Mouse (Mus musculus) ES-Bruce4 (cell line): ENCODE results near the gene Map4. TPM values are rescaled to one million over a fixed set of nuclear protein-coding genes. Genes with fewer than 3 reads are reported as not detected.

Source experiments
- H3K27ac ChIP-seq: 2 replicates; pipeline ENCODE4 v1.5.1; 2012; ENCODE audit warnings: low read length, inconsistent platforms; ENCODE audit not compliant: insufficient read depth
- H3K27me3 ChIP-seq: 2 replicates; pipeline ENCODE4 v1.6.1; 2012; ENCODE audit warnings: mild to moderate bottlenecking, low read length, inconsistent platforms; ENCODE audit not compliant: control insufficient read depth, poor library complexity, insufficient read depth, severe bottlenecking
- H3K36me3 ChIP-seq: 2 replicates; pipeline ENCODE4 v1.6.1; 2012; ENCODE audit warnings: inconsistent platforms, mild to moderate bottlenecking, low read length, moderate library complexity; ENCODE audit not compliant: control insufficient read depth, poor library complexity, insufficient read depth, severe bottlenecking
- H3K4me1 ChIP-seq: one replicate; pipeline ENCODE4 v1.8.1; 2011; ENCODE audit warnings: low read length; ENCODE audit not compliant: control insufficient read depth, insufficient read depth
- H3K4me3 ChIP-seq: 2 replicates; pipeline ENCODE4 v1.5.1; 2011; ENCODE audit warnings: low read depth, mild to moderate bottlenecking, low read length
- H3K9ac ChIP-seq: 2 replicates; pipeline ENCODE4 v1.6.1; 2012; ENCODE audit warnings: low read depth, mild to moderate bottlenecking, inconsistent platforms; ENCODE audit not compliant: poor library complexity, severe bottlenecking
- H3K9me3 ChIP-seq: replicated peaks from 2 replicates; pipeline ENCODE4 v1.6.1; 2012; ENCODE audit warnings: mild to moderate bottlenecking, low read length, inconsistent platforms; ENCODE audit not compliant: control insufficient read depth, poor library complexity, insufficient read depth, severe bottlenecking
- CTCF ChIP-seq: IDR thresholded peaks from one replicate; pipeline ENCODE4 v1.8.1; 2011; ENCODE audit warnings: low read depth, low read length
- EP300 ChIP-seq: IDR thresholded peaks from 2 replicates; pipeline ENCODE4 v1.6.1; 2011; ENCODE audit warnings: low read depth, low read length; ENCODE audit not compliant: insufficient read depth
- POLR2A ChIP-seq: IDR thresholded peaks from one replicate; pipeline ENCODE4 v1.8.1; 2011; ENCODE audit warnings: low read length; ENCODE audit not compliant: insufficient read depth
- polyA plus RNA-seq: library from polyadenylated mRNA; stranded (reverse); fragments of >200 nt; gene quantifications from 2 replicates; pipeline ENCODE4 v1.2.4, GENCODE M21; 2011; ENCODE audit warnings: low read depth; ENCODE audit not compliant: missing spikeins, insufficient read depth, insufficient read length

Gene Map4
- polyA plus RNA-seq, 1 experiment: 161 TPM

DNA sequence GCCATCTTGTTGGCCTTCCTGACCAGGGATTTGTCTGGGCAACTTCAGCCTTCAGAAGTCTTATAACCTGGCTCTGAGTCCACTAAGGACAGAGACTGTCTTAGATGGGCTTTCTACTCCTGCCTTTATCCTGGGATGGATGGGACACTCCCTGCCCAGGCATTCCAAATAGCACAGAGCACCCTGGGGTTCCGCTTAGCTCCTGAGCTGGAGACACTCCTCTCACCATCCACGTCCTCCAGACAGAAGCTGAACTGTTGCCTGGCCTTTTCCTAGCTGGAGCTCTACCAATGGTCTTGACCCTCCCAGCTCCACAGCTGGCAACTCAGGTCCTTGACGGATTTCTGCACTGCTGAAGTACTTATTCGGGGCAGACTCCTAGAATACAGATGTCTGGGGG lies 29.0 kb upstream of the Map4 start:
- peak overlapping the region; percentile 49 for H3K27ac ChIP-seq
- H3K27me3 ChIP-seq: no peaks in the 10 kb centered on the region
- no peak overlapping the region for H3K4me3 ChIP-seq
- H3K36me3 ChIP-seq: no peaks in the 10 kb centered on the region
- H3K9me3 ChIP-seq: no peaks in the 10 kb centered on the region
- TF ChIP-seq EP300: peak; percentile 22; the same call in 1 of the 2 replicates
- TF ChIP-seq POLR2A: no peak
- TF ChIP-seq CTCF: no peak
- H3K9ac ChIP-seq: 0 out of 2 replicates have a peak overlapping the region, but pooled peaks have one; percentile 0
- peaks cover 10% of the 10 kb centered on the region for H3K4me1 ChIP-seq

- Histone ChIP-seq H3K9me3 (no peaks in the 10 kb centered on the region), H3K4me3 (no peak overlapping the region), H3K36me3 (no peaks in the 10 kb centered on the region), H3K9ac (peak overlapping the region; percentile 0; the same call in 1 of the 2 replicates), H3K4me1 (peaks cover 13% of the 10 kb centered on the region), H3K27ac (peak overlapping the region; percentile 49), H3K27me3 (no peaks in the 10 kb centered on the region)
- TF ChIP-seq CTCF (no peak), EP300 (no peak), POLR2A (no peak)
Measured at GRCm38 (mm10) chr9:109902740-109903139, 28.5 kb upstream of the Map4 start.

- TF ChIP-seq POLR2A (no peak), EP300 (no peak), CTCF (no peak)
- Histone ChIP-seq H3K27me3 (no peaks in the 10 kb centered on the region), H3K36me3 (no peaks in the 10 kb centered on the region), H3K4me1 (peaks cover 3% of the 10 kb centered on the region), H3K9me3 (no peaks in the 10 kb centered on the region), H3K9ac (no peak overlapping the region), H3K27ac (no peak overlapping the region), H3K4me3 (no peak overlapping the region)
Measured at GRCm38 (mm10) chr9:109907300-109907699, 24.0 kb upstream of the Map4 start.

DNA sequence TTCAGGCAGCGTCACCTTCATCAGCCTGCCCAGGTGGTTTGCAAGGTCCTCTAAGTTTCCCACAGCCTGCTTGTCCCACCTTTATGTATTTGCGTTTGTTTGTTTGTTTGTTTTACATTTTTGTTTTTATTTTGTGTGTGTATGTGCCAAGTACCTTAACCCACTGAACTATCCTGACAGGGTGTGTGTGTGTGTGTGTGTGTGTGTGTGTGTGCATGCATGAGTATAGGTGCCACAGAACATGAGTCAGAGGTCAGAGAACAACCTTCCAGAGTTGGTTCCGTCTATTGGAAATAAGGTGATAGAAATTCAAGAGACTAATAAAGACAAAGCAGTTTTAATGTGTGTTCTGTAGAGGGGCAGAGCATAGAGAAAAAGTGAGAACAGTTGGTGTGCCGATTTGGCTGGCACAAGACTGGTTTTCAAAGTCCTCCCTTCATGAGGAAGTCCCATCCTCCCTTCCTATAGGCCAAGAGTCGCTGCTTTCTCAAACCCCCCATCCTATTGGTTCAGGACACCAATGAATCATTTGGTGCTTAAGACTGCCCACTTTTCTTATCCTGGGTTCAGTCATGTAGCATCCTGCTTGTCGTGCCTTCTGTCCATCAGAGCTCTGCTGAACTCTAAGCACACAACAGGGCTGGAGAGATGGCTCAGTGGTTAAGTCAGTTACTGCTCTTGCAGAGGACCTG lies 23.3 kb upstream of the Map4 start:
- H3K4me1 ChIP-seq: peaks cover 3% of the 10 kb centered on the region
- no peaks in the 10 kb centered on the region for H3K27me3 ChIP-seq
- H3K9ac ChIP-seq: no peak overlapping the region
- no peak overlapping the region for H3K27ac ChIP-seq
- H3K4me3 ChIP-seq: no peak overlapping the region
- H3K9me3 ChIP-seq: no peaks in the 10 kb centered on the region
- no peaks in the 10 kb centered on the region for H3K36me3 ChIP-seq
- TF ChIP-seq EP300 (no peak), POLR2A (no peak), CTCF (no peak)

DNA sequence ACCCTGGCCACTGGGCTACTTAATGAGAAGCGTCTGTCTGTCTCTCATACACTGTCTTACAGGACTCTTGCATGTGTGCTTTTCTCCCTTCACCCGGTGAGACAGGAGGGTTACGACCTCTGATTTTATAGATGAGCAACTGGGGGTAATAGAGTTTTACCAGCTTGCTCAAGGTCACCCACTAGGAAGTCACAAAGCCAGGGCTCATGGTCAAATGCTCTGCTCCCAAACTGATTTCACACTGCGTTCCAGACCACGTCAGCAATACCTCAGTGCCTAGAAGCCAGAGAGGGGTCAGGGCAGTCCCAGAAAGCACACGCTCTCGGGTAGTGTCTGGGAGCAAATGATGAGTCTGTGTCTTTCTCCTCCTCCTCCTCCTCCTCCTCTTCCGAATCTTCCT lies 22.2 kb upstream of the Map4 start:
- Histone ChIP-seq H3K9me3 (no peaks in the 10 kb centered on the region), H3K9ac (no peak overlapping the region), H3K27ac (peak overlapping the region; percentile 22; the same call in 1 of the 2 replicates), H3K36me3 (no peaks in the 10 kb centered on the region), H3K4me3 (no peak overlapping the region), H3K27me3 (no peaks in the 10 kb centered on the region), H3K4me1 (peaks cover 3% of the 10 kb centered on the region)
- TF ChIP-seq POLR2A: no peak
- no peak for TF ChIP-seq CTCF
- no peak for TF ChIP-seq EP300

- Histone ChIP-seq H3K4me3 (no peak overlapping the region), H3K4me1 (peaks cover 3% of the 10 kb centered on the region), H3K27ac (peak overlapping the region; percentile 22; the same call in 1 of the 2 replicates), H3K36me3 (no peaks in the 10 kb centered on the region), H3K9me3 (no peaks in the 10 kb centered on the region), H3K27me3 (no peaks in the 10 kb centered on the region), H3K9ac (no peak overlapping the region)
- no peak for TF ChIP-seq EP300
- no peak for TF ChIP-seq POLR2A
- TF ChIP-seq CTCF: no peak
Measured at GRCm38 (mm10) chr9:109909926-109910325, 21.3 kb upstream of the Map4 start.
